Mouse (Mus musculus): Measurements from ENCODE around the gene Cemip.

DNA sequence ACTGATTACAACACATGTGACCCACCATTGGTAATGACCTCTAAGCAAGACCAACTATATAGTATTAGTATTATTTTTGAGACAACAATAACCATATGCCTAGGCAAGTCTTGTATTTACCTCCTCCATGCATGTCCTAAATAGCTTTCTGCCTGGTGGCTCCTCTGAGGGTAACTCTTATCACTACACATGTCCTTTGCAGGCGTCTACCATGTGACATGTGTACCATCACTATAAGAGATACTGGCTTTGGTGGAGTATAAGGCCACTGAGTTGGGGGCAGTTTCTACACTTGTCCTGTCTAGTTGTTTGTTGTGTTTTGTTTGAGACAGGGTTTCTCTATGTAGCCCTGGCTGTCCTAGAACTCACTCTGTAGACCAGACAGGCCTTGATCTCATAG is 86.7 kb downstream of the Cemip start:
- TF ChIP-seq CTCF (IDR thresholded peaks at IDR 0.05; ENCODE audit: low read depth) (no peak), EP300 (IDR thresholded peaks at IDR 0.05; ENCODE audit: low read depth) (no peak)
